Mouse (Mus musculus): ENCODE data around the gene Skida1.

DNA sequence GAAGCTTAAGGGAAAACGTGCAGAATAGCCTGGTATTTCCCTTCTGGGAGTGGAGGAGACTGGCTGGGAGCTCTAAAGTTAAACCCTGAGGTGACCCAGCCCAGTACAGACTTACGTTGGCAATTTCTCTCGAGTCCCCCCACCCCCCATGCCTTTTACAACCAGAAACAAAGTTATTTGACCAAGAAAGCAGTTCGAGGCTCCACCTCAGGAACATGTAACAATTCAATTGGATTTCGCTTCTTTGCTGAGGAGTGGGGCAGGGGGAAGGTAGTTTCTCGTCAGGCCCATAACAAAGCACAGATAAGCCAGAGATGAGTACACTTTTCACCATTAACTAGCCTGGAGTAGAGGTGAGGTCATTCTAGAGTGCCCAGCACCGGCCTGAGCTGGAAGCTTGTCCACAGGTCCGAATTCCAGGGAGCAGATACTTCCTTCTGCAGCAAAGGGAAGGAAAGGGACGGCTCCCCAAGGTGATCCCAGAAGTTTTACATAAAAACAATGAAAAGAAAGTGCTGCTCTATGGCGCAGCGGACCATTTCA lies 499 bp upstream of the Skida1 start:
- TF ChIP-seq CTCF (IDR thresholded peaks at IDR 0.05; ENCODE audit: borderline replicate concordance, extremely low read depth, insufficient read depth, insufficient read length) (no peak), POLR2A (IDR thresholded peaks at IDR 0.05; ENCODE audit: borderline replicate concordance, extremely low read depth, insufficient read depth, insufficient read length, poor library complexity, severe bottlenecking) (no peak)
